Mouse (Mus musculus): ENCODE data around the gene Tulp4.
A peak's percentile ranks its signal among the peaks of the same experiment; 100 is the strongest.
"Not testable (repeated sequence)": the region's sequence is repeated elsewhere in the genome, so short reads cannot be mapped to it uniquely, and the experiment has no call there.

Tulp4 gene

GRCm38 (mm10) chr17:6195390-6195789 is 89.2 kb downstream of the Tulp4 start:
- no peak for DNase-seq

GRCm38 (mm10) chr17:6197491-6197890 is 91.3 kb downstream of the Tulp4 start:
- no peak for DNase-seq

DNA sequence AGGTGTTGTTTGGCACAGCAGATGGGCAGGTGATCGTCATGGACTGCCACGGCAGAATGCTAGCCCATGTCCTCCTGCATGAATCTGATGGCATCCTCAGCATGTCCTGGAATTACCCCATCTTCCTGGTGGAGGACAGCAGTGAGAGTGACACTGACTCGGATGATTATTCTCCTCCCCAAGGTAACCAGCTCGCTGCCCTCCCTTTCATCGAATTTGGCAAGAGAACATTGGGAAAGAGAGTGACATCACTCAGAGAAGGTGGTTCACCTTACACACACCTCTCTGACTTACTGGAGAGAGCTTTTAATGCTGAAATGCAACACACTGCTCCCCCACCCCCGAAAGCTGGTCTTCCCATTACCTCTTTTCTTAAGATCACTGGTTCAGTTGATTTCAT is 92.4 kb downstream of the Tulp4 start:
- DNase-seq = no peak

GRCm38 (mm10) chr17:6199166-6199565 is 92.9 kb downstream of the Tulp4 start:
- DNase-seq = no peak

GRCm38 (mm10) chr17:6201522-6202250 is 95.4 kb downstream of the Tulp4 start:
- DNase-seq = no peak

DNA sequence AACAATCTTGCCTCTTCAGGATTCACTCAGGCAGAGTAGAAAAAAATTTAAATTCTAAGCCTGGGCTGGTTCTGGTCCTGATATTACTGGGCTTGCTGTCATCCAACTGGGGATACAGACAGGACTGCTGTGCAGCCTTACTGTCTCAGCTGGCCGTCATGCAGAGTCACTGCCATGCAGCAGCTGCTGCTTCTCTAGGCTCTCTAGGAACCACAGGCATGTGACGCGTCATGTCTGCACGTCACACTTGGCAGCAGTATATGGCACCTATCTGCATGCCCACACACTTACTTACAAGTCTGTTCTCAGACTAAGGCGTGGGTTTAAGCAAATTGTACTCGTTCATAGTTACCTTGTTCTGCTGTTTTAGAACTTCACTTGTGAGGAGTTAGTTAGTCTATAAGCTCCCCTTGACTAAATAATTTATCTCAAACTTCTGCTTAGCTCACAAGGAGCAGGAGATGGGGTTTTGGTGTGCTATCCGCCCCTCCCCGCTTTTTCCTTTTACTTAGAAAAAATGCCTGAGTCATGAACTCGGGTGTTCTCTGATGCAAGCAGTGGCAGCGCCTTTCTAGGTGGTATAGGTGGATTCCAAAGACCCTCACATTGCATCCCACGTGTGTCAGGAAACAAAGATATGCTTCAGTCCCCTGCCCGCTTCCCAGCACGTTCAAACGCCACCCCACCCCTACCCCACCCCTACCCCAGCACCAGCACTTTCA is 96.3 kb downstream of the Tulp4 start:
- no peak for DNase-seq

- DNase-seq = no peak
These were observed 96.9 kb downstream of the Tulp4 start for GRCm38 (mm10) chr17:6203126-6203525.

DNA sequence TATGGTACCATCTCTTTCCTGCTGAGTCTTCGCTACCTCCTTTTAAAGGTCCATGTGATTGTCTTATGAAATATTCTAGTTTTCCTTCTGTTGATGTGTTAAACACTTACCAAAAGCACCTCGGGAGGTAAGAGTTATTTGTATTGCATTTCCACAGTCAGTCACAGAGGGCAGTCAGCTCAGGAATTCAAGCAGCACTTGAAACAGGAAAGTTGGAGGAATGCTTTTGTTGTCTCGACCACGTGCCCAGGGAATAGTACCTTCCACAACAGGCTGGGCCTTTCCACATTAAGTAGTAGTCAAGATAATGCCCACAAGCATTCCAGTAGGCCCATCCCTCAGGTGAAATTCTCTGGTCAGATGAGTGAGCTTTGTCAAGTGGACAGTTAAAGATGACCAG is 97.6 kb downstream of the Tulp4 start:
- no peak for DNase-seq

DNA sequence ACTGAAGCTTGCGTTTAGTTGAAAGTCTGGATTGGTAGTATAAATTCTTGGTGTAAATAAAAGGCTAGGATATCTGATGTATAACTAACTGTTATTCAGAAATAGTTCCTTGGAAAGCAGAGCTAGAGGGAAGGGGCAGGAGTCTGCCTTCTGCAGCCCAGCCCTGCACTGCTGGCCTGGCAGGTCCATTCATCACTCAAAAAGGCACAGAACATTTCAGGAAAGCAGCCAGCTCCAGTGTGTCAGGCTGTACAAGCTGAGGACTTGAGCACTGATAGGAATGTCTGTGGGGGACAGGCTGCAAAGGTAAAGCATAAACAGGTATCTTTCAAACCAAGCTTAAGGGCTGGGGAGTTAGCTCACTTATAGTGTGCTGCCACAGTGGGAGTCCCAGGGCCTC is 105.5 kb downstream of the Tulp4 start:
- DNase-seq = no peak

DNA sequence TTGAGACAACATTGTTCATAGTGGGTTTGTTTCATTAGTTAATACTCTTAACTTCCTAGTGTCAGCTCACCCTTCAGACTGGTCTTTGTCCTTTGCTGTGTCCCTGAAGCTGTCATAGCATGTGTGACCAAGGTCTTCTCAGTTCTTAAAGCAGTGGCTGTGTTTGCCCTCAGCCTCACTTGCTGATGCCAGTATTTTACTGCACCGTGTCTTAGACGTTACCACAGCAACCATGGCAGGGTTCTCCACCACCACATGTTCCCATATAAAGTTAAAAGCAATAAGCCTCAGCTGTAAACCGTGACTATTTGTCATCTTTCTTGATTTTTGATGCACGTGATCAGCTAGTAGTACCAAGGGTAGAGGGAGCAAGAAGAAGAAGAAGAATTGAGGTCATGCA is 109.4 kb downstream of the Tulp4 start:
- no peak for DNase-seq

DNA sequence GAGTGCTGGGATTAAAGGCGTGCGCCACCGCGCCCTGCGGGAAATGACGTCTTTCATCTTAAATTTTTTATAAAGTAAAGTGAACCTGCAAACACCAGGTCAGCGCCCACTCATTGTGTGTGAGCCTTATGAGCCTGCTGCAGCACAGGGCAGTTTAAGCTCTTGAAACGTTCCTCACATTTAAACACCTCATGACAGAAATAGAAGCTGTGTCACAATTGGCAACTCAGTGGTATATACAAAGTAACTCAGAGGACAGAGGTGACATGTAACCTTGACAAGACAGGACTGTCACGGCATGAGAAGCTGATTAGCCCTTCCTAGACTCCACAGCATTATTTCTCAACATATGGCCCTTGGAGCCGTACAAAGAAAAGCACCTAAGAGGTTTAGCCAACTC is 110.3 kb downstream of the Tulp4 start:
- DNase-seq = no peak

DNA sequence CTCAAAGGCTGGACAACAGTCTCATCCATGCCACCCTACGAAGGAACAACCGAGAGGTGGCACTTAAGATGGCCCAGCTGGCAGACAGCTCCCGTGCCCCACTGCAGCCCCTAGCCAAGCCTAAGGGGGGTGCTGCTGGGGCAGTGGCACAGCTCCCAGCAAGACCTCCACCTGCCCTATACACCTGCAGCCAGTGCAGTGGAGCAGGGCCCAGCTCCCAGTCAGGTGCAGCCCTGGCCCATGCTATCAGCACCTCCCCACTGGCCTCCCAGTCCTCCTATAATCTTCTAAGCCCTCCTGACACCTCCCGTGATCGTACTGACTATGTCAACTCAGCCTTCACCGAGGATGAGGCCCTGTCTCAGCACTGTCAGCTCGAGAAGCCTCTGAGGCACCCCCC is 126.4 kb downstream of the Tulp4 start:
- DNase-seq = not testable (repeated sequence)

GRCm38 (mm10) chr17:6251298-6251697 is 145.1 kb downstream of the Tulp4 start:
- not testable (repeated sequence) for DNase-seq

DNA sequence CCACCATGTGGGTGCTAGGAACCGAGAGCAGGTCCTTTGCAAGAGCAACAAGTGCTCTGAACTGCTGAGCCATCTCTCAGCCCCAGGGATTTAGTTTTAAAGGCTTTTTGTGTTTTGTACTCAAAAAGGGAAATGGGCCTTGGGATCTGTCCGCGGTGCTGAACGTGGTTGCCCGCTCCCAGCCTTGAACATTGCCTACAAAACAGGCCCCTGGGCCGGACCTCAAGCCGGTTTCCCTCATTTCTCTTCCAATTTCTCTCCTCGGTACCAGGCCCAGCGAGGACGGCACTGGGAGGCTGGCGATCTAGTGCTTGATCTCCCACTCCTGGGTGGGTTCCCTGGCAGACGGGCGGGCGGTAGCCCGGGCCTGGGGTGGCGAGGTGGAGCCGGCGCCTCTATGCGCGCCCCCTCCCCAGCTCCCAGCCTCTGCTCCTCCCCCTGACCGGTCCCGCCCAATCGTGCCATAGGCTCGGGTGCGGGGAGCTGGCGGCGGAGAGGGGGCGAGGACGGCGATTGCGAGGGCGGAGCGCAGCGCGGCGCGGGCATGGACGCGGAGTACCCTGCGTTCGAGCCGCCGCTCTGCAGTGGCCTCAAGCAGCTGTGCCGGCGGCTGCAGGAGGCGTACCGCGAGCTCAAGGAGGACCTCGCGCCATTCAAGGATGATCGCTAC is 150.3 kb downstream of the Tulp4 start, which contains the start of gene Tmem181a:
Gene Tmem181a, plus strand, starts transcription at position 461 of the 670 bp plus-strand sequence.
- not testable (repeated sequence) for DNase-seq

DNA sequence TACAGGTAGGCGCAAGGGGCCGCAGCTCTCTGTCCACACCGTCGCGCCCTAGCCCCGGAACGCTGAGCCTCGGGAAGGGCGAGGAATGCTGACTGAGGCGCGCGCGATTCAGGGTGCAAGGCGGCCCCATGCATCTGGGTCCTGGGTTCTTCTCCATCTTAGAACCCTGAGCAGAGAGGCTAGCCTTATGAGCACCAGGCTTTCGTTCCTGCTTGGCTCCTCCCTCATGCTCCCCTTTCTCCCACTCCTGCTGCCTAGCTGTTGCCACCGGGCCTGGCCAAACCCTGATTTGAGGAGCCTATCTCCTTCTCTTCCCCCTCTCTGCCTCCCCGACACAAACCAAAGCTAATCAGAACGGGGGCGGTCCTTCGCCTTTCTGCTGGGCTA is 150.8 kb downstream of the Tulp4 start:
- not testable (repeated sequence) for DNase-seq

- DNase-seq = peak; percentile 32 to 65
These were observed 163.9 kb downstream of the Tulp4 start for GRCm38 (mm10) chr17:6269876-6270831.

DNA sequence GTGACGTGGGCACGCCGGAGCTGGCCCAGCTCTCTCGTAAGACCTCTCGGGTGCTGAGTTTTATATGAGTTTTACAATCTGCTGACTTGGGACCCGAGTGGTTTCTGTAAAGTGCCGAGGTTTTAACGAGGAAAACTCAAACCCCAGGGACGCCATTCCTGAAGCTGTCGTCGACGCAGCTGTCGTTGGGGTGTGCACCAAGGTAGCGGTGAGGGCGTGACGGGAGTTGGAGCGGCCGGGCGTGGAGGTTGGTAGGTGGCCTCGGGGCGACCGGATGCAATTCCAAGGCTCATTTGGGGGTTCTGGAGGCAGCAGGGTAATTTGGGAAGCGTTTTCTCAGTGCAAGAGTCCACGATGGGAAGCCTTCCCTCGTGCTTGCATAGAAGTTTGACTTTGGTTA is 164.6 kb downstream of the Tulp4 start:
- DNase-seq = peak in 1 of 2 experiments; percentile 49

- DNase-seq = not testable (repeated sequence)
These were observed 165.7 kb downstream of the Tulp4 start for GRCm38 (mm10) chr17:6271970-6272369.

DNA sequence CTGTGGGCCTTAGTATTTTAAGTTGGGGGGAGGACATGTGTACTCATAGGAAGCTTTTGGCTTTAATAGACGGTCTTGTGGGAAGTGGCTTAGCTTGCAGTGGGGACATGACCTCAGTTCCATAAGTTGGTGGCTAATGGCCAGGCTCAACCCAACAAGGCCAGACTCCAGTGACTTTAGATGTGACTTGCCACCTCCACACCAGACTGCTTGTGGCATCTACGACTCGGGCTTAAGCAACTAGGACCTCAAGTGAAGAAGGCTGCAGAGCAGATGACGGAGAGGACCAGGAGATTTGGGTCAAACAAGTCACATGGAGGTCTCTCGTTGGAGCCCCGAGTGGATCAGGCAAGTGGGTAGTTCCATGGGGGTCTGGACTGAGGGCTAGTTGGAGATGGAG is 168.5 kb downstream of the Tulp4 start:
- not testable (repeated sequence) for DNase-seq

GRCm38 (mm10) chr17:6279205-6279604 is 173.0 kb downstream of the Tulp4 start:
- peak in 1 of 2 experiments; percentile 9 for DNase-seq

GRCm38 (mm10) chr17:6279772-6280171 is 173.5 kb downstream of the Tulp4 start:
- not testable (repeated sequence) for DNase-seq

DNA sequence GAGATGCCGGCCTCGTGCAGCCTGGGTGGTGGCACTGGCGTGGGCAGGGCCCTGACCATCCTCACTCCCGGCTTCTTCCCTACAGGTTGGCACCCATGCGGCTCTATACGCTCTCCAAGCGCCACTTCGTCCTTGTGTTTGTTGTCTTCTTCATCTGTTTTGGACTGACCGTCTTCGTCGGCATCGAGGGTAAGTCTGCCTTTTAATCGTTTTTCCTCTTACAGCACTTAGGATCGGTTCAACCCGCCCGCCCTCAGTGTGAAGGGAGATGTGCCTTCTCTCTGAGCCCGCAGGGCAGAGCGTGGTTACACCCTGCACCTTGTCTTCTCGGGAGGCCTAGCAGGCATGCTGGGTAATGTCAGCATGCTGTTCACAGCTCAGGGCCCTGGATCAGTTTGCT is 174.3 kb downstream of the Tulp4 start:
- not testable (repeated sequence) for DNase-seq

All from kidney, postnatal 4 days (tissue).